Mouse (Mus musculus) intestine, postnatal 0 days (tissue): ENCODE data around the gene BC030499. TPM values are rescaled to one million over a fixed set of nuclear protein-coding genes. Genes with fewer than 3 reads are reported as not detected.

Source experiments
- ATAC-seq: fragments of 200-750 bp; cut with Nextera tagmentation; 2 replicates; pipeline ENCODE4 v1.8.0; 2017; ENCODE audit warnings: mild to moderate bottlenecking, moderate TSS enrichment, moderate library complexity
- H3K27ac ChIP-seq: fragments of 300-500 bp; sonication (generic); 2 replicates; pipeline ENCODE4 v1.5.1; 2014; ENCODE audit warnings: mild to moderate bottlenecking, low read depth, low read length, moderate library complexity
- H3K27me3 ChIP-seq: fragments of 300-500 bp; sonication (generic); replicated peaks from 2 replicates; pipeline ENCODE4 v1.6.1; 2014; ENCODE audit warnings: low read length, mixed read lengths; ENCODE audit not compliant: control insufficient read depth, insufficient read depth
- H3K36me3 ChIP-seq: fragments of 300-500 bp; sonication (generic); 2 replicates; pipeline ENCODE4 v1.6.1; 2014; ENCODE audit warnings: mild to moderate bottlenecking, moderate library complexity; ENCODE audit not compliant: control insufficient read depth, insufficient read depth
- H3K4me1 ChIP-seq: fragments of 300-500 bp; sonication (generic); replicated peaks from 2 replicates; pipeline ENCODE4 v1.6.1; 2014; ENCODE audit warnings: antibody characterized with exemption, low read length, mixed read lengths; ENCODE audit not compliant: control insufficient read depth, insufficient read depth
- H3K4me2 ChIP-seq: fragments of 300-500 bp; sonication (generic); replicated peaks from 2 replicates; pipeline ENCODE4 v1.6.1; 2014; ENCODE audit warnings: low read depth, mild to moderate bottlenecking, moderate library complexity
- H3K4me3 ChIP-seq: fragments of 300-500 bp; sonication (generic); 2 replicates; pipeline ENCODE4 v1.5.1; 2014; ENCODE audit warnings: low read depth, low read length
- H3K9ac ChIP-seq: fragments of 300-500 bp; sonication (generic); 2 replicates; pipeline ENCODE4 v1.6.1; 2014; ENCODE audit warnings: mild to moderate bottlenecking, low read depth, low read length
- H3K9me3 ChIP-seq: fragments of 300-500 bp; sonication (generic); 2 replicates; pipeline ENCODE4 v1.6.1; 2016; ENCODE audit warnings: mixed run types; ENCODE audit not compliant: control insufficient read depth
- CTCF ChIP-seq: sonication (generic); IDR thresholded peaks from 2 replicates; pipeline ENCODE4 v1.5.1; 2016; ENCODE audit warnings: low read depth, mild to moderate bottlenecking, control low read depth, antibody characterized with exemption, moderate library complexity
- WGBS: fragments of 180-500 bp; shearing (Covaris S2); extraction: QIAGEN DNeasy Blood & Tissue Kit; methylation state at CpG from one replicate; pipeline ENCODE4 v1.1.7; 2014; 5-methylcytosine and 5-hydroxymethylcytosine counted together
- polyA plus RNA-seq: library from polyadenylated mRNA; unstranded; fragments of >200 nt; fragmentation: Nextera tagmentation; extraction: Ambion mirVana; gene quantifications from 2 replicates; pipeline ENCODE4 v1.2.1, GENCODE M21; 2015

Gene BC030499
- polyA plus RNA-seq, 1 experiment from 2014 or later, result 0.07 TPM

DNA sequence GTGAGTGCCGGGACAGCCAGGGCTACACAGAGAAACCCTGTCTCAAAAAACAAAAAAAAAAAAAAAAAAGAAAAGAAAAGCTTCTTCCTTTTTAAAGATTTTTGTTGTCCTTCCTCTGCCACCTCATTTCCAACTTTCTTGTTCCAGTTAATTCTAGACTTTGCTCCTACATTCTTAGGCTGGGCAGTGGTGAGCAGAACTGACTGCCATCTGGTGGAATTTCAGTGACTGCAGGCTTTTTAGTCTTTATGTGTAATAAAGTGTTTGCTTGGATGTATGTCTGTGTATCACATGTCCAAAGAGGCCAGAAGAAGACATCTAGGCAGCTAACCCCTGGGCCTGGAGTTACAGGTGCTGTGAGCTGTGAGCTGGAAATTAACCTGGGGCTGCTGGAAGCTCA is 34.0 kb upstream of the BC030499 start:
- peak; percentile 67 for TF ChIP-seq CTCF
- WGBS, result 100% methylated on average over 1 of the region's 1 CpGs
- Histone ChIP-seq H3K4me1 (no peaks in the 10 kb centered on the region), H3K9me3 (no peaks in the 10 kb centered on the region), H3K4me3 (no peak overlapping the region), H3K27me3 (no peaks in the 10 kb centered on the region), H3K36me3 (peaks cover 16% of the 10 kb centered on the region; the same call in 1 of the 2 replicates), H3K9ac (no peak overlapping the region), H3K4me2 (no peak overlapping the region), H3K27ac (no peak overlapping the region)
- ATAC-seq, result no peak

DNA sequence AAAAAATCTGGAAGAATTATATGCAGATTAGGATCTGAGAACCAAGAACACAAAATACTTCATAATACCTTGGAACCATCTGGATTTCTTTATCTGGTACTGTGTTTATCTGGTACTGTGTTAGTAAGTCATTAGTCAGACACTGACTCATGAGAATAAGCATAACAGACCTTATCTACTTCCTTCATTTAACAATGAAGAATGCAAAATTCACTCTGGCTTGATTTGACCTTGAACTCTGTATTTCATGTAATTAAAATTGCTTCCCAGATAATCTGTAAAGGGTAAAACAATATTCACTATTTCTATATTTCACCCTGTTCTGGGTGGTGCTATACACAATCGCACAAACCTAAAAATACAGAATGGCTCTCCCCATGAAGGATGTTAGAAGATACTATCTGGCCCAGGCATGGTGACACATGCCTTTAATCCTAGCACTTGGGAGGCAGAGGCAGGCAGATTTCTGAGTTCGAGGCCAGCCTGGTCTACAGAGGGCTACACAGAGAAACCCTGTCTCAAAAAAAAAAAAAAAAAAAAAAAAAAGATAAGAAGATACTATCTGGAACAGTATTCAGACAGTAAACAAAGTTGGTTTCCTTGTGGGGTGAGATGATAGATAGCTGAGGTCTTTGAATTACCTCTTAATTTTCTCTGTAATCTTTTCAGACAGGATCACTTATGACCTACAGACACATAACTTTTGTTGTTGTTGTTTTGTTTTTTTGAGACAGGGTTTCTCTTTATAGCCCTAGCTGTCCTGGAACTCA is 30.0 kb upstream of the BC030499 start:
- H3K9me3 ChIP-seq, result no peaks in the 10 kb centered on the region
- peak overlapping the region; percentile 96; the same call in 1 of the 2 replicates for H3K4me3 ChIP-seq
- no peak overlapping the region for H3K27ac ChIP-seq
- H3K4me2 ChIP-seq, result peak overlapping the region; percentile 82
- peaks cover 22% of the 10 kb centered on the region for H3K36me3 ChIP-seq
- TF ChIP-seq CTCF, result no peak
- H3K27me3 ChIP-seq, result no peaks in the 10 kb centered on the region
- 80% methylated on average over 2 of the region's 2 CpGs for WGBS
- ATAC-seq, result no peak
- H3K4me1 ChIP-seq, result no peaks in the 10 kb centered on the region
- no peak overlapping the region for H3K9ac ChIP-seq

DNA sequence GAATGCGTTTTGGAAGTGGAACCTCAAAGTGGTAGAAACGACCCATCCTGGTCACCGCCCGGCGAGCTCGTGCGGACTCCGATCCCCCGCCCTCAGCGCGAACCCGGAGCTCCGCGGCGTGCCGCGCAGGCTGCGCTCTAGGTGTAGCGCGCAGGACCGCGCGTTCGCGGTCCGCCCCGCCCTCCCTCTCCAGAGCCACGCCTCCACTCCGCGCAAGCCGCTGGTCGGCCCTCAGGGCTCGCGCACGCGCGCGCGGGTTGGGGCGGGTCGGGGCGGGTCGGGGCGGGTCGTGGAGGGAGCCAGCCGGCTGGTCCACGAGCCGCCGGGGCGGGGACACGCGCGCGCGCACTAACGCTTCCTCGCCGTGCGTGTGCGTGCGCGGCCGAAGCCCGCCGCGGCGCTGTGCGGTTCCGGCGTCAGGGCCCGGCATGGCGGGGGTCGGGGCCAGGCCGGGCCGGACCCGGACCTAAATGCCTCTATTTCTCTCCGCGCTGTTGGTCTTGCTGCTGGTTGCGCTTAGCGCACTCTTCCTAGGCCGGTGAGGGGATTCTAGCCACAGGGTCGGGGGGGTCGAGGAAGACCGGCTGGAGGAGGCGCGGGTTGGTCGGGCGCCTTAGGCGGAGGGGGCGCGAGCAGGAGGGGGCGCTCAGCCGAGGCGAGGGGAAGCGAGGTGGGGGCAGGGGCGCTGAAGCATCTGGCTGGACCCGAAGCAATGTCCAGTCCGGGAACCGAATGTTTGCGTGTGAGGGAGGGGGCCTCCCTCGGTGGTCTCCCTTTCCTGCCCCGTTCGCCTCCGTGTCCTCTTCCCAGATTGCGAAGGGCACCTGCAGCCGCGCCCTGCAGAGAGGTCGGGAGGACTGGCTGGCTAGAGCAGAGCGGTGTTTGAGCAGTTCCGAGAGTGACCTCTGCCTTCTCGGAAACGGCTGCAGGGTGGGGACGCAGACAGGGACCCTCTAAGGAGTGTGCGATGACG is 29.0 kb upstream of the BC030499 start, which contains the start of gene 2610507B11Rik:
Gene 2610507B11Rik (plus strand): TSS at position 373 of the 973 bp plus-strand sequence.
- Histone ChIP-seq H3K27me3 (no peaks in the 10 kb centered on the region), H3K36me3 (peaks cover 32% of the 10 kb centered on the region), H3K9me3 (no peaks in the 10 kb centered on the region), H3K4me1 (no peaks in the 10 kb centered on the region), H3K9ac (peak within 1 kb of the TSS; percentile 76), H3K4me3 (peak within 1 kb of the TSS; percentile 96), H3K27ac (peak within 1 kb of the TSS; percentile 81), H3K4me2 (peak within 1 kb of the TSS; percentile 82)
- peak; percentile 46 for TF ChIP-seq CTCF
- peak; percentile 95 for ATAC-seq
- WGBS, result under 1% methylated on average over 102 of the region's 115 CpGs

DNA sequence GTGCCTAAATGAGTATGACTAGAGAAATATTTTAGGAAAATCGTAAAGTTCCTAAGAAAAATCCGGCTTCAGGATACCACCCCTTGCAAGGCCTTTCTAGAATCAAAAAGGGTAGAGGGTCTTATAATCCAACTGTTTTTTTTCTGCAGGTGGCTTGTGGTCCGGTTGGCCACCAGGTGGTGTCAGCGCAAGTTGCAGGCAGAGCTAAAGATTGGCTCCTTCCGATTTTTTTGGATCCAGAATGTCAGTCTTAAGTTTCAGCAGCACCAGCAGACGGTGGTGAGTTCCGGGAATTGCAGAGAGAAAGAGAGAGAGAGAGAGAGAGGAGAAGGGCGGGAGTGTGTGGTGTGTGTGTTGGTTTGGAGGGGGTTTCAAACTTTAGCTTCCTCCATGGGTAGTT is 28.1 kb upstream of the BC030499 start:
- Histone ChIP-seq H3K27me3 (no peaks in the 10 kb centered on the region), H3K36me3 (peaks cover 39% of the 10 kb centered on the region), H3K9ac (peak overlapping the region; percentile 76; the same call in 1 of the 2 replicates), H3K4me1 (no peaks in the 10 kb centered on the region), H3K27ac (no peak overlapping the region), H3K4me3 (peak overlapping the region; percentile 96), H3K4me2 (peak overlapping the region; percentile 82), H3K9me3 (no peaks in the 10 kb centered on the region)
- ATAC-seq, result no peak
- 4% methylated on average over 8 of the region's 8 CpGs for WGBS
- peak; percentile 75 for TF ChIP-seq CTCF

DNA sequence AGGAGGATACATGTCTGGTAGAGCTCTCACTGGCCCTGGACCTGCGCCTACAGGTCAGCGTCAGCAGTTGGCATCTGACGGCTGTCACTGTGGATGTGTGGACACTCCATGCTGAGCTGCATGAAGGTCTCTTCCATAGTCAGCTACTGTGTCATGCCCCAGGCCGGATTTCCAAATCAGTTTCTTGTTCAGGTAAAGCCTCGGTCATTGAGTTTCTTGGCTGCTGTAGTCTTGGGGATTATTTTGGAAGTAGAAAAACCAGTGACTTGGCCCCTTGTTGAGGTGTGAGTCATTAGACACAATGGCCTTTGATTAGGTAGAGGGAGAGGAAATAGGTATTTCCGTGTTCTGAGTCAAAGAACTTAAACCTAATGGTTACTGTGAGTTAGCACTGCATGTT is 25.1 kb upstream of the BC030499 start:
- Histone ChIP-seq H3K9ac (no peak overlapping the region), H3K27ac (no peak overlapping the region), H3K4me1 (no peaks in the 10 kb centered on the region), H3K9me3 (no peaks in the 10 kb centered on the region), H3K27me3 (no peaks in the 10 kb centered on the region), H3K4me3 (no peak overlapping the region), H3K4me2 (no peak overlapping the region), H3K36me3 (peaks cover 65% of the 10 kb centered on the region)
- 87% methylated on average over 6 of the region's 6 CpGs for WGBS
- ATAC-seq, result no peak
- no peak for TF ChIP-seq CTCF

DNA sequence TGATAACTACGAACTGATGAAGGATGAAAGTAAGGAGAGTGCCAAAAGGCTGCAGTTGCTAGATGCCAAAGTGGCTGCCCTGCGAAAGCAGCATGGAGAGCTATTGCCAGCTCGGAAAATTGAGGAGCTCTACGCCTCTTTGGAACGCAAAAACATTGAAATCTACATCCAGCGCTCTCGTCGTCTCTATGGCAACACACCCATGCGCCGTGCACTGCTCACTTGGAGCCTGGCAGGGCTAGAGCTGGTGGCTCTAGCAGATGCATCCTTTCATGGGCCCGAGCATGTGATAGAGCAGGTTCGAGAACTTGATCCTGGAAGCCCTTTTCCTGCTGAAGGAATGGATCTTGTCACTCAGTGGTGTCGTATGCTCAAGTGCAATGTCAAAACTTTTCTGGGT is 18.7 kb upstream of the BC030499 start:
- H3K4me3 ChIP-seq, result no peak overlapping the region
- no peak overlapping the region for H3K4me2 ChIP-seq
- no peaks in the 10 kb centered on the region for H3K27me3 ChIP-seq
- no peaks in the 10 kb centered on the region for H3K9me3 ChIP-seq
- 87% methylated on average over 13 of the region's 13 CpGs for WGBS
- H3K9ac ChIP-seq, result no peak overlapping the region
- H3K27ac ChIP-seq, result no peak overlapping the region
- H3K4me1 ChIP-seq, result no peaks in the 10 kb centered on the region
- TF ChIP-seq CTCF, result no peak
- peaks cover 94% of the 10 kb centered on the region for H3K36me3 ChIP-seq
- no peak for ATAC-seq
